Mouse (Mus musculus) common myeloid progenitor, adult 5-6 weeks (primary cell): ENCODE results near the gene Olfr1402. TPM values are rescaled to one million over a fixed set of nuclear protein-coding genes. Genes with fewer than 3 reads are reported as not detected.

Source experiments
- ATAC-seq: replicated peaks from 2 replicates; pipeline ENCODE4 v1.8.0; 2016; ENCODE audit warnings: low read depth, mild to moderate bottlenecking, moderate TSS enrichment, inconsistent platforms; ENCODE audit not compliant: poor library complexity, severe bottlenecking
- total RNA-seq: library from RNA; stranded (forward); fragments of 200-1000, 187-1606 nt; gene quantifications from 2 replicates; pipeline ENCODE4 v1.2.3, GENCODE M21; 2017

Olfr1402 gene
- total RNA-seq = not detected in 2 replicates

DNA sequence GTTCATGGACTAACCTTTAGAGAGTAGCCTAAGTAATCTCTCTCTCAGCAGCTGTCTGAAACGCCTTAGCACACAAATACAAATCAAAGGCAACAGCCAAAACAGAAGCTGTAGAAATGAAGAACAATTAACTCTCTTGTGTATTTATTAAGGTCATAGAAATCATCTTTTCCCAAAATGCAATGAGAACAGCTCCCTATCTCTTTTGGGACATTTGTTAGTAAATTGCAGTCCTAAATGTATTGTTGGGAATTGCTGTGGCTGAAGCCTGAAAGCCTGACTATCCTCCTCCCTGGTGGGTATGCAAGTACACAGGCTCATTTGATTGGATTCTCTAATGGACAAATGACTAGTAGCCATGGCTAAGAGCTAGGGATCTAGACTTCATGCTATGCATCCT lies at the start of gene Olfr1402:
TSS of gene Olfr1402 (minus strand) at position 101 of the 400 bp plus-strand sequence.
- ATAC-seq = no peak

DNA sequence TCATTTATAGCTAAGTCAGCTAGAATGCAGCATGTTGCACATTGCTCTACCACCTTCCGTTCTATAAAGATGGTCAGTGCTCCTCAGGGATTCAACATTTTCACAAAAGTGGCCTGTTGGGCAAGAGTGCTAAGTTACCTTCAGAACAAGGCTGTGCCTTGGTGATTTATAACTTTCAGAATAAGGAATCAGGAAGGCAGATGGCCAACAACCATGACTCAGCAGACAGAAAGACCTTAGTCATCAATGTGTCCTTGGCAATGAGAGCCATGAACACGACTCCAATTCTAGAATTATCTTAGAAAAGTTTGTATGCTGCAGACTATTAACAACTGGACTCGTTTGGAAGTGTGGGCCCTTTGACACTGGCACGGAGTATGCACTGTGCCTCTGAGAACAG lies 33.5 kb upstream of the Olfr1402 start:
- no peak for ATAC-seq

DNA sequence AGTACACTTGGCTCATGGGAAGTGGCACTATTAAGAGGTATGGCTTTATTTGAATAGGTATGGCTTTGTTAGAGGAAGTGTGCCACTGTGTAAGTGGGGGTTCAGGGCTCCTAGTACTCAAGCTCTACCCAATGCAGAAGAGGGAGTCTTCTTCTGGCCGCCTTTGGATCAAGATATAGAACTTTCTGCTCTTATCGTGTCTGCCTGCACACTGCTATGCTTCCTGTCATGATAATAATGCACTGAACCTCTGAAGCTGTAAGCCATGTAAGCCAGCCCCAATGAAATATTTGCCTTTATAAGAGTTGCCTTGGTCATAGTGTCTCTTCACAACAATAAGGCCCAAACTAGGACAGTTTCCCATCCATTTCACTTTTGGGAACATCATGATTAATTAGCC lies 16.8 kb upstream of the Olfr1402 start:
- no peak for ATAC-seq

- ATAC-seq = peak; percentile 56
Measured at GRCm38 (mm10) chr3:97394289-97394688, 27.5 kb downstream of the Olfr1402 start.

GRCm38 (mm10) chr3:97393079-97393478 lies 28.7 kb downstream of the Olfr1402 start:
- 0 out of 2 replicates have a peak, but pooled peaks have one; percentile 50 for ATAC-seq

DNA sequence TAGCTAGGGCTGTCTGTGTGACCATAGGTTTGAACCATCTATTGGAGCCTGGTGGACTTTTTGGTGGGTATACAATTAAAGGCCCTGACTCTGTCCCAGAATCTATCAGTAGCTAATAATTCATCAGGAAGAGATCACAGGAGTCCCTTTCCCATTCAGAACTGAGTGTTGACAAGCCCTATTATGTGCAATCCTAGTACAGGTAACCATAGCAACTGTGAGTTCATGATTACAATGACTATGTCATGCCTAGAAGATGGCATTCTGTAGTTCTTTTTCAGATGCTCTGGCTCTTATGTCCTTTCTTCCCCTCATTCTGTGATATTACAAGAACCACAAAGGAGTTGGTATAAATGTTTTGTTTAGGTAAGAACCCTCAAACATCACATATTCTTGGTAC lies 51.4 kb downstream of the Olfr1402 start:
- ATAC-seq = no peak

DNA sequence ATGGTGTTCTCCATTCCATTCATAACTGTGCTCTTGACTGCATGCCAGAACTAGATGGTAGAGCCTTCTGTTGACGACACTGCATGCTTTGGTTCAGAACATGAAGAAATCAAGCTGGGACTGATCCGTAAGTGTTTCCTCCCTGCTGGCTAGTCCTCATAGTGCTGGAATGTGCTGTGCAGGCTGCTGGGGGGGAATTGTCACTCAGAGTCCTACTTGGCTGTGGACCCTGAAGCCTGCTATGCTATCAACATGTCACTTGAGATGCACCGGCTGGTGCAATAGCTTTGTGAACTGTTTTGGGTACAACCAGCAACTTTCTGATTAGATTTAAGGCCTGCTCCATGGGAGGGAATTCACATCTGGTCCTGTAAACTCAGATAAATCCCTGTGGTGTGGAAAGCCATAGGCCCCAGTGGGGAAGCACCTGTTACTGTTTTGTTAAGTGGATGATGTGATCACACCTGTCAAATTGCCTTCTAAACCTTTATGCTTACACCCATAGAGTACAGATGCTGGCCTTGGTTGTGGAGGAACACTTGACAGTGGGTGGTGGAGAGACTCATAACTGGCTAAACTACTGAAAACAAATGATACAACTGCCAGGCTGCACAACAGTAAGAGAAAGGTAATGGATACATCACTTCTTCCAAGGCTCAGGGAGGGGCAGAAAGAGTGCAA lies 58.3 kb downstream of the Olfr1402 start:
- ATAC-seq = no peak

DNA sequence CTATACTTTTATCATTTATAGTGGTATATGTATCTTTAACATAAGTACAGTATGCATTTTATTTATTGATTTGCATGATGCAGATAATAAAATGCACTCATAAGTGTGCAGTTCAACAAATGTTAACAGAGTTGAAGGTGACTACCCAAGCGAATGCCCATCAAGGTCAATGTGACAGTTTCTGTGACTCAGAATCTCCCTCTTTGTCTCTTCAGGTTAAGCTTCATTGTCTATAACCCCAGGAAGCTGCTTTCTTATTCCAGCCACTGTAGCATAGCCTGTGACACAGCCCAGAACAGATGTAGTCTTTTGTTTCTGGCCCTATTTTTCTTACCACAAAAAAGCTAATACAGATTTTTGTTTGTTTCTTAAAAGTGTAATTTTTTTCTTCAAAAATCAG lies 63.4 kb downstream of the Olfr1402 start:
- no peak for ATAC-seq

Other genes with a start within 250 kb of the Olfr1402 start
- 4.1 and 6.6 TPM in 2 replicates for gene Bcl9, start 124.1 kb downstream of the Olfr1402 start, total RNA-seq
- gene Chd1l, start 188.2 kb upstream of the Olfr1402 start, total RNA-seq = 51.2 and 71.0 TPM in 2 replicates
- gene Fmo5, start 206.8 kb upstream of the Olfr1402 start, total RNA-seq = 1.5 and 4.6 TPM in 2 replicates
- gene Prkab2, start 236.2 kb upstream of the Olfr1402 start, total RNA-seq = 2.8 and 3.2 TPM in 2 replicates